Mouse (Mus musculus) limb, embryonic 15.5 days (tissue): Measurements from ENCODE around the gene Vstm2b. TPM values are rescaled to one million over a fixed set of nuclear protein-coding genes. Genes with fewer than 3 reads are reported as not detected.

Source experiments
- ATAC-seq: fragments of 200-750 bp; cut with Nextera tagmentation; 2 replicates; pipeline ENCODE4 v1.8.0; 2017; ENCODE audit warnings: low read depth, moderate TSS enrichment; ENCODE audit not compliant: insufficient number of reproducible peaks, low FRiP score, low TSS enrichment
- H3K27ac ChIP-seq: fragments of 300-500 bp; sonication (generic); 2 replicates; pipeline ENCODE4 v1.5.1; 2015; ENCODE audit warnings: moderate library complexity, mild to moderate bottlenecking, inconsistent platforms
- H3K27me3 ChIP-seq: fragments of 300-500 bp; sonication (generic); 2 replicates; pipeline ENCODE4 v1.6.1; 2015; ENCODE audit warnings: inconsistent platforms
- H3K36me3 ChIP-seq: fragments of 300-500 bp; sonication (generic); 2 replicates; pipeline ENCODE4 v1.6.1; 2015; ENCODE audit warnings: inconsistent platforms
- H3K4me1 ChIP-seq: fragments of 300-500 bp; sonication (generic); 2 replicates; pipeline ENCODE4 v1.6.1; 2015; ENCODE audit warnings: inconsistent platforms
- H3K4me2 ChIP-seq: fragments of 300-500 bp; sonication (generic); 2 replicates; pipeline ENCODE4 v1.6.1; 2015; ENCODE audit warnings: mild to moderate bottlenecking, inconsistent platforms
- H3K4me3 ChIP-seq: fragments of 300-500 bp; sonication (generic); 2 replicates; pipeline ENCODE4 v1.5.1; 2015; ENCODE audit warnings: mild to moderate bottlenecking, inconsistent platforms
- H3K9ac ChIP-seq: fragments of 300-500 bp; sonication (generic); 2 replicates; pipeline ENCODE4 v1.6.1; 2015; ENCODE audit warnings: inconsistent platforms
- H3K9me3 ChIP-seq: fragments of 300-500 bp; sonication (generic); 2 replicates; pipeline ENCODE4 v1.6.1; 2016; ENCODE audit warnings: inconsistent platforms
- WGBS: fragments of 180-500 bp; shearing (Covaris S2); methylation state at CpG from one replicate; pipeline ENCODE4 v1.1.7; 2015; 5-methylcytosine and 5-hydroxymethylcytosine counted together
- polyA plus RNA-seq: library from polyadenylated mRNA; unstranded; fragments of >200 nt; fragmentation: Nextera tagmentation; extraction: Ambion mirVana; gene quantifications from 2 replicates; pipeline ENCODE4 v1.2.1, GENCODE M21; 2015

Gene Vstm2b
- polyA plus RNA-seq, result 6.0 and 8.1 TPM in 2 replicates

GRCm38 (mm10) chr7:40898096-40898710, at the start of gene Vstm2b:
Vstm2b (plus strand) TSS chr7:40898328.
- H3K36me3 ChIP-seq, result no peaks in the 10 kb centered on the region
- 2% methylated on average over 31 of the region's 35 CpGs for WGBS
- ATAC-seq, result no peak
- H3K27me3 ChIP-seq, result peaks cover 79% of the 10 kb centered on the region
- H3K9ac ChIP-seq, result peak within 1 kb of the TSS; percentile 54
- no peak within 1 kb of the TSS; the same call in 1 of the 2 replicates for H3K27ac ChIP-seq
- H3K4me3 ChIP-seq, result peak within 1 kb of the TSS; percentile 54
- peak within 1 kb of the TSS; percentile 94 for H3K4me2 ChIP-seq
- peaks cover 36% of the 10 kb centered on the region for H3K4me1 ChIP-seq
- H3K9me3 ChIP-seq, result no peaks in the 10 kb centered on the region

- no peaks in the 10 kb centered on the region for H3K4me1 ChIP-seq
- H3K4me2 ChIP-seq, result no peak overlapping the region
- no peaks in the 10 kb centered on the region for H3K9me3 ChIP-seq
- no peaks in the 10 kb centered on the region for H3K27me3 ChIP-seq
- H3K36me3 ChIP-seq, result no peaks in the 10 kb centered on the region
- H3K9ac ChIP-seq, result no peak overlapping the region
- no peak for ATAC-seq
- 75% methylated on average over 7 of the region's 7 CpGs for WGBS
- H3K27ac ChIP-seq, result no peak overlapping the region
- no peak overlapping the region for H3K4me3 ChIP-seq
These were observed 42.0 kb upstream of the Vstm2b start for GRCm38 (mm10) chr7:40856088-40856625.

- no peaks in the 10 kb centered on the region for H3K36me3 ChIP-seq
- no peaks in the 10 kb centered on the region for H3K4me1 ChIP-seq
- WGBS, result 57% methylated on average over 7 of the region's 7 CpGs
- no peaks in the 10 kb centered on the region for H3K9me3 ChIP-seq
- H3K4me2 ChIP-seq, result no peak overlapping the region
- no peaks in the 10 kb centered on the region for H3K27me3 ChIP-seq
- no peak overlapping the region for H3K27ac ChIP-seq
- H3K4me3 ChIP-seq, result no peak overlapping the region
- no peak overlapping the region for H3K9ac ChIP-seq
- ATAC-seq, result no peak
These were observed 24.6 kb upstream of the Vstm2b start for GRCm38 (mm10) chr7:40873380-40873990.

GRCm38 (mm10) chr7:40884855-40885489, 13.2 kb upstream of the Vstm2b start:
- 56% methylated on average over 8 of the region's 8 CpGs for WGBS
- no peak for ATAC-seq
- H3K4me1 ChIP-seq, result 0 out of 2 replicates have a peak, but pooled peaks cover 4% of the 10 kb centered on the region
- no peak overlapping the region for H3K4me2 ChIP-seq
- H3K27me3 ChIP-seq, result no peaks in the 10 kb centered on the region
- H3K4me3 ChIP-seq, result no peak overlapping the region
- no peaks in the 10 kb centered on the region for H3K36me3 ChIP-seq
- H3K27ac ChIP-seq, result no peak overlapping the region
- no peaks in the 10 kb centered on the region for H3K9me3 ChIP-seq
- H3K9ac ChIP-seq, result no peak overlapping the region

GRCm38 (mm10) chr7:40888358-40888757, 9.8 kb upstream of the Vstm2b start:
- H3K36me3 ChIP-seq, result no peaks in the 10 kb centered on the region
- no peak overlapping the region for H3K27ac ChIP-seq
- no peak overlapping the region for H3K9ac ChIP-seq
- ATAC-seq, result no peak
- no peak overlapping the region for H3K4me3 ChIP-seq
- no peaks in the 10 kb centered on the region for H3K9me3 ChIP-seq
- 78% methylated on average over 3 of the region's 3 CpGs for WGBS
- no peak overlapping the region for H3K4me2 ChIP-seq
- 0 out of 2 replicates have a peak, but pooled peaks cover 4% of the 10 kb centered on the region for H3K4me1 ChIP-seq
- no peaks in the 10 kb centered on the region for H3K27me3 ChIP-seq

GRCm38 (mm10) chr7:40896964-40897363, 1.2 kb upstream of the Vstm2b start:
- no peak for ATAC-seq
- Histone ChIP-seq H3K4me2 (no peak overlapping the region), H3K4me3 (no peak overlapping the region), H3K9me3 (no peaks in the 10 kb centered on the region), H3K9ac (no peak overlapping the region), H3K27me3 (peaks cover 67% of the 10 kb centered on the region), H3K27ac (no peak overlapping the region), H3K4me1 (peaks cover 32% of the 10 kb centered on the region), H3K36me3 (no peaks in the 10 kb centered on the region)
- 55% methylated on average over 4 of the region's 4 CpGs for WGBS

- no peaks in the 10 kb centered on the region for H3K9me3 ChIP-seq
- ATAC-seq, result no peak
- H3K27ac ChIP-seq, result no peak overlapping the region; the same call in 1 of the 2 replicates
- under 1% methylated on average over 50 of the region's 70 CpGs for WGBS
- H3K9ac ChIP-seq, result peak overlapping the region; percentile 54
- no peaks in the 10 kb centered on the region for H3K36me3 ChIP-seq
- peak overlapping the region; percentile 54 for H3K4me3 ChIP-seq
- H3K4me1 ChIP-seq, result peaks cover 36% of the 10 kb centered on the region
- H3K27me3 ChIP-seq, result peaks cover 86% of the 10 kb centered on the region
- peak overlapping the region; percentile 94 for H3K4me2 ChIP-seq
These were observed 715 bp downstream of the Vstm2b start for GRCm38 (mm10) chr7:40898711-40899375.

- peaks cover 36% of the 10 kb centered on the region for H3K4me1 ChIP-seq
- peak; percentile 52; the same call in 1 of the 2 replicates for ATAC-seq
- H3K4me3 ChIP-seq, result peak overlapping the region; percentile 54
- under 1% methylated on average over 61 of the region's 61 CpGs for WGBS
- no peaks in the 10 kb centered on the region for H3K9me3 ChIP-seq
- H3K4me2 ChIP-seq, result peak overlapping the region; percentile 94
- peaks cover 86% of the 10 kb centered on the region for H3K27me3 ChIP-seq
- peak overlapping the region; percentile 54 for H3K9ac ChIP-seq
- H3K27ac ChIP-seq, result no peak overlapping the region
- H3K36me3 ChIP-seq, result no peaks in the 10 kb centered on the region
These were observed 1.5 kb downstream of the Vstm2b start for GRCm38 (mm10) chr7:40899376-40900265.

- H3K4me3 ChIP-seq, result no peak overlapping the region
- peak; percentile 49; the same call in 1 of the 2 replicates for ATAC-seq
- H3K27me3 ChIP-seq, result peaks cover 74% of the 10 kb centered on the region
- H3K9me3 ChIP-seq, result no peaks in the 10 kb centered on the region
- 1% methylated on average over 16 of the region's 16 CpGs for WGBS
- peak overlapping the region; percentile 94; the same call in 1 of the 2 replicates for H3K4me2 ChIP-seq
- H3K36me3 ChIP-seq, result no peaks in the 10 kb centered on the region
- peaks cover 36% of the 10 kb centered on the region for H3K4me1 ChIP-seq
- no peak overlapping the region for H3K27ac ChIP-seq
- no peak overlapping the region for H3K9ac ChIP-seq
These were observed 3.1 kb downstream of the Vstm2b start for GRCm38 (mm10) chr7:40901201-40901600.

- Histone ChIP-seq H3K36me3 (no peaks in the 10 kb centered on the region), H3K4me1 (peaks cover 36% of the 10 kb centered on the region), H3K4me3 (peak overlapping the region; percentile 8), H3K9me3 (no peaks in the 10 kb centered on the region), H3K27ac (no peak overlapping the region), H3K9ac (no peak overlapping the region), H3K27me3 (peaks cover 62% of the 10 kb centered on the region), H3K4me2 (peak overlapping the region; percentile 31)
- no peak for ATAC-seq
- 11% methylated on average over 28 of the region's 28 CpGs for WGBS
These were observed 4.4 kb downstream of the Vstm2b start for GRCm38 (mm10) chr7:40902506-40902905.

- no peak overlapping the region for H3K4me3 ChIP-seq
- no peak overlapping the region for H3K9ac ChIP-seq
- H3K36me3 ChIP-seq, result no peaks in the 10 kb centered on the region; the same call in 1 of the 2 replicates
- no peak overlapping the region for H3K4me2 ChIP-seq
- no peak overlapping the region for H3K27ac ChIP-seq
- H3K4me1 ChIP-seq, result peaks cover 5% of the 10 kb centered on the region
- H3K9me3 ChIP-seq, result no peaks in the 10 kb centered on the region
- peaks cover 24% of the 10 kb centered on the region for H3K27me3 ChIP-seq
- no peak for ATAC-seq
- WGBS, result 65% methylated on average over 1 of the region's 1 CpGs
These were observed 8.4 kb downstream of the Vstm2b start for GRCm38 (mm10) chr7:40906484-40906883.
